Mouse (Mus musculus) embryonic facial prominence, embryonic 14.5 days (tissue): Measurements from ENCODE around the gene Gm49345. TPM values are rescaled to one million over a fixed set of nuclear protein-coding genes. Genes with fewer than 3 reads are reported as not detected.
A peak's percentile ranks its signal among the peaks of the same experiment; 100 is the strongest.
"Not testable (repeated sequence)": the region's sequence is repeated elsewhere in the genome, so short reads cannot be mapped to it uniquely, and the experiment has no call there.

Experiments
- ATAC-seq: fragments of 200-750 bp; cut with Nextera tagmentation; 2 replicates; pipeline ENCODE4 v1.8.0; 2017; ENCODE audit warnings: low read depth, moderate number of reproducible peaks, moderate TSS enrichment
- DNase-seq: peaks from one replicate; pipeline ENCODE4 v3.0.0-alpha.2; 2015; ENCODE audit warnings: low spot score
- H3K27ac ChIP-seq: fragments of 300-500 bp; sonication (generic); replicated peaks from 2 replicates; pipeline ENCODE4 v1.5.1; 2014; ENCODE audit warnings: low read depth, mild to moderate bottlenecking, low read length, moderate library complexity
- H3K27me3 ChIP-seq: fragments of 300-500 bp; sonication (generic); replicated peaks from 2 replicates; pipeline ENCODE4 v1.6.1; 2014; ENCODE audit warnings: low read length; ENCODE audit not compliant: control insufficient read depth, insufficient read depth
- H3K36me3 ChIP-seq: fragments of 300-500 bp; sonication (generic); 2 replicates; pipeline ENCODE4 v1.6.1; 2014; ENCODE audit warnings: low read length, mixed read lengths; ENCODE audit not compliant: control insufficient read depth, insufficient read depth
- H3K4me1 ChIP-seq: fragments of 300-500 bp; sonication (generic); 2 replicates; pipeline ENCODE4 v1.6.1; 2014; ENCODE audit warnings: antibody characterized with exemption, low read length; ENCODE audit not compliant: control insufficient read depth, insufficient read depth
- H3K4me2 ChIP-seq: fragments of 300-500 bp; sonication (generic); 2 replicates; pipeline ENCODE4 v1.6.1; 2014; ENCODE audit warnings: low read depth, mild to moderate bottlenecking, low read length, moderate library complexity, mixed read lengths
- H3K4me3 ChIP-seq: fragments of 300-500 bp; sonication (generic); 2 replicates; pipeline ENCODE4 v1.5.1; 2014; ENCODE audit warnings: low read depth, mild to moderate bottlenecking, low read length
- H3K9ac ChIP-seq: fragments of 300-500 bp; sonication (generic); 2 replicates; pipeline ENCODE4 v1.6.1; 2014; ENCODE audit warnings: low read depth, mild to moderate bottlenecking, low read length, moderate library complexity, mixed read lengths
- H3K9me3 ChIP-seq: fragments of 300-500 bp; sonication (generic); 2 replicates; pipeline ENCODE4 v1.6.1; 2016; ENCODE audit warnings: low read length; ENCODE audit not compliant: control insufficient read depth
- WGBS: fragments of 180-500 bp; shearing (Covaris S2); extraction: QIAGEN DNeasy Blood & Tissue Kit; methylation state at CpG from one replicate; pipeline ENCODE4 v1.1.7; 2014; 5-methylcytosine and 5-hydroxymethylcytosine counted together
- polyA plus RNA-seq: library from polyadenylated mRNA; unstranded; fragments of >200 nt; fragmentation: Nextera tagmentation; extraction: Ambion mirVana; gene quantifications from 2 replicates; pipeline ENCODE4 v1.2.1, GENCODE M21; 2014

The Gm49345 gene
- 0.51 TPM in 1 of 2 replicates, not detected in the other for polyA plus RNA-seq

DNA sequence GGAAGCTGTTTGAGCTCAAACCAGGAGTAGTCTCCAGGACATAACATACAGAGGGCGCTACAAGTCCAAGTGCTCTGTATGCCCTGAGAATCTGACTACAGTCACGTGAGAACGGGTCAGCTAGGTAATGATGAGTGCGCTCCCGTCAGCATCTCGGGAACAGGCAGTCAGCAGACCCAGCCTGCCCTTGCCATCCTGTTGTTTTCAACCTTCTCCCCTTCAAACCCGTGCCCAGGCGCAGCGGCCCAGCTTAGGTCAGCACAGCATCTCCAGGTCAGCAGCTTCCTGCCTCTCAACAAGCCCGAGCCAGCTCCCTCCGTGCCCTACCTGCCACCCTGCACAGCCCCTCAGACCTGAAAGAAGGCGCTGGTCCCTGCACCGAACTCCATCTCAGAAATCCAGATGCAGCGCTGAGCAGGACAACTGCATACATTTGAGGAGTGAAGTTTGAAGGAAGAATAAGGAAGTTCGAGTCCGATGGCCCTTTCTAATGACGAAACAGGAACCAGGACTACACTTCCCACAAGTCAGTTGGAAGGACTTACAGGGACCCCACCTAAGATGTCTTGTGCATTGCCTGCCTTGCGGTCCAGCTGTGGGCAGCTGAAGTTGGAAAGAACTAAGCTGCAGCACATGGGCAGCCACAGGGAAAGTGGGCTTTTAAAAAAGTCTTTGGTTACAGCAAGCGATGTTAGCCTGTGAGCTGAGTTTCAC is at the start of gene Gm49345, which contains the start of gene Zfp729a:
Gene Gm49345, minus strand, starts transcription at position 476 of the 714 bp plus-strand sequence.
Gene Zfp729a, minus strand, starts transcription at position 498 of the 714 bp plus-strand sequence.
- Histone ChIP-seq H3K27ac (peak within 1 kb of the TSS; percentile 57; the same call in 1 of the 2 replicates), H3K9ac (peak within 1 kb of the TSS; percentile 73), H3K4me1 (no peaks in the 10 kb centered on the region), H3K4me2 (peak within 1 kb of the TSS; percentile 44), H3K4me3 (peak within 1 kb of the TSS; percentile 71), H3K27me3 (no peaks in the 10 kb centered on the region), H3K9me3 (no peaks in the 10 kb centered on the region), H3K36me3 (no peaks in the 10 kb centered on the region)
- peak; percentile 100 for ATAC-seq
- peak; percentile 97 for DNase-seq
- under 1% methylated on average over 18 of the region's 19 CpGs for WGBS

DNA sequence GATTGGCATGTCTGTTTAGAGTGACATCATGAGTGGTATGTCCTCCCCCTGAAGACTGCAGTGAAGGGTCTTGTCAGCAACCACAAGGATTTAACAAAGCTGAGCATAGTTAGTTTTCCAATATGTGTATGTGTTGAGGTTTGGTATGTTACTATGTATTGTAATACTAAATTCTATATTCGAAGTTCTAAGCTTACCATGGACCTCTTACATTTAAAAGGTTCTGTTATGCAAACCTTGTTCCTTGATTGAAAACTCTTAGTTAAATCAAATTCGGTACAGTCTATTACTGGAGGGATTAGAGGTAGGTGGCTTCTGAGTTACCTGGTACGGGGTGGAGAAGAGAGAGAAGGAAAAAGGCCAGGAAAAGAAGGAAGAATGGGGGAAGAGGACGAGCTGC is 49.4 kb upstream of the Gm49345 start, which contains the start of gene Zfp738:
Gene Zfp738, minus strand, starts transcription at position 101 of the 400 bp plus-strand sequence.
- no peak within 1 kb of the TSS for H3K4me3 ChIP-seq
- H3K9ac ChIP-seq = no peak within 1 kb of the TSS
- H3K9me3 ChIP-seq = no peaks in the 10 kb centered on the region
- DNase-seq (no peak), ATAC-seq (no peak)
- no peak within 1 kb of the TSS for H3K27ac ChIP-seq
- no peaks in the 10 kb centered on the region for H3K4me1 ChIP-seq
- no peaks in the 10 kb centered on the region for H3K36me3 ChIP-seq
- H3K27me3 ChIP-seq = no peaks in the 10 kb centered on the region
- H3K4me2 ChIP-seq = no peak within 1 kb of the TSS
- WGBS = 84% methylated on average over 4 of the region's 4 CpGs

DNA sequence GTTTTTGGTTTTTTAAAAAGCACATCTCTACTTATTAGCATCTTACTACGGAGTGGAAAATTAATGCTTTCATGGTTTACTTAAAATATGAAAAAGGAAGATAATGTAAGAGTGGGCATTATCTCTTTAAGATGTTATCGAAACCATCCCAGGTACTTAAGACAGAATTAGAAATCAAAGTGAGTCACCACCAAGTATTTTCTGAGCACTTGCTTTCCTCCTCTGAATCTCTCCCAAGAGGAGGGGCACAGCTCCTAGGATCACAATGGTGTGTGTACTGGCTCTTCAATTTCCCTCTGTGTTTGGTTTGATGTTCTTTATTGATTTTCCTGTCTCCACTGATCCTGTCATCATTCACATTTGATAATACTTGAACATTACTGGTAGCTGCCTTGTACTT is 46.3 kb upstream of the Gm49345 start:
- ATAC-seq (peak; percentile 38), DNase-seq (peak; percentile 1)
- H3K36me3 ChIP-seq, H3K9me3 ChIP-seq, H3K27me3 ChIP-seq, H3K4me1 ChIP-seq: not testable (repeated sequence)
- Histone ChIP-seq H3K4me2 (peak overlapping the region; percentile 70), H3K4me3 (peak overlapping the region; percentile 75), H3K27ac (peak overlapping the region; percentile 44), H3K9ac (peak overlapping the region; percentile 86)
- 71% methylated on average over 2 of the region's 2 CpGs for WGBS

GRCm38 (mm10) chr13:67682959-67683735 is 45.6 kb upstream of the Gm49345 start:
- DNase-seq = peak; percentile 96
- peak; percentile 100 for ATAC-seq
- H3K4me1 ChIP-seq, H3K27me3 ChIP-seq, H3K36me3 ChIP-seq, H3K9me3 ChIP-seq: not testable (repeated sequence)
- H3K4me2 ChIP-seq = peak overlapping the region; percentile 70
- WGBS = 16% methylated on average over 16 of the region's 16 CpGs
- H3K9ac ChIP-seq = peak overlapping the region; percentile 86
- peak overlapping the region; percentile 75 for H3K4me3 ChIP-seq
- H3K27ac ChIP-seq = peak overlapping the region; percentile 52

GRCm38 (mm10) chr13:67674902-67675301 is 37.3 kb upstream of the Gm49345 start:
- Histone ChIP-seq H3K27me3 (no peaks in the 10 kb centered on the region), H3K9me3 (no peaks in the 10 kb centered on the region), H3K4me2 (no peak overlapping the region), H3K9ac (no peak overlapping the region), H3K36me3 (peaks cover 6% of the 10 kb centered on the region), H3K27ac (no peak overlapping the region), H3K4me1 (no peaks in the 10 kb centered on the region), H3K4me3 (no peak overlapping the region)
- WGBS = 97% methylated on average over 2 of the region's 2 CpGs
- DNase-seq (no peak), ATAC-seq (no peak)

DNA sequence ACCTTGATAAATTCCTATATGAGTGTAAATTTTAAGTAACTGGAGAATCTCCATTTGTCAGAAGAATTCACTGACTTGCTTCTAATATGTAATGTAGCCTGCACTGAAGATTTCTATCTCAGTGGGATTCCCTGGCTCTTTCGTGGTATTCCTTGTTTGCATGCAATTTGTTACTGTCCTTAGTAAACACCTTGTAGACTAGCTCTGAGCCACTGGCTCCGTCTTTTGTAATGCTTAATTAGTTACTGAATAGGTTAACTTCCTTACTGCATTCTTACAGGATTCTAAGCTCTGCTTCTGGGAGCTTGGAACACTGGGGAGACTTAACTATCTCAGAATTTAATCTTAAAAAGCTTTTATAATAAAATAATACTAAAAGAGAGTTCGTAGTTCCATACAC is 14.9 kb upstream of the Gm49345 start:
- Histone ChIP-seq H3K27me3 (no peaks in the 10 kb centered on the region), H3K9ac (no peak overlapping the region), H3K4me3 (no peak overlapping the region), H3K4me2 (no peak overlapping the region), H3K36me3 (no peaks in the 10 kb centered on the region), H3K4me1 (no peaks in the 10 kb centered on the region), H3K9me3 (no peaks in the 10 kb centered on the region), H3K27ac (no peak overlapping the region)
- ATAC-seq (no peak), DNase-seq (no peak)
- 45% methylated on average over 3 of the region's 3 CpGs for WGBS

GRCm38 (mm10) chr13:67610108-67610507 is 27.5 kb downstream of the Gm49345 start:
- Histone ChIP-seq H3K4me2 (no peak overlapping the region), H3K36me3 (no peaks in the 10 kb centered on the region), H3K4me3 (peak overlapping the region; percentile 76; the same call in 1 of the 2 replicates), H3K27me3 (no peaks in the 10 kb centered on the region), H3K9me3 (peaks cover 5% of the 10 kb centered on the region; the same call in 1 of the 2 replicates), H3K9ac (no peak overlapping the region), H3K4me1 (peaks cover 5% of the 10 kb centered on the region; the same call in 1 of the 2 replicates), H3K27ac (no peak overlapping the region)
- DNase-seq (no peak), ATAC-seq (no peak)
- WGBS = 89% methylated on average over 4 of the region's 4 CpGs

DNA sequence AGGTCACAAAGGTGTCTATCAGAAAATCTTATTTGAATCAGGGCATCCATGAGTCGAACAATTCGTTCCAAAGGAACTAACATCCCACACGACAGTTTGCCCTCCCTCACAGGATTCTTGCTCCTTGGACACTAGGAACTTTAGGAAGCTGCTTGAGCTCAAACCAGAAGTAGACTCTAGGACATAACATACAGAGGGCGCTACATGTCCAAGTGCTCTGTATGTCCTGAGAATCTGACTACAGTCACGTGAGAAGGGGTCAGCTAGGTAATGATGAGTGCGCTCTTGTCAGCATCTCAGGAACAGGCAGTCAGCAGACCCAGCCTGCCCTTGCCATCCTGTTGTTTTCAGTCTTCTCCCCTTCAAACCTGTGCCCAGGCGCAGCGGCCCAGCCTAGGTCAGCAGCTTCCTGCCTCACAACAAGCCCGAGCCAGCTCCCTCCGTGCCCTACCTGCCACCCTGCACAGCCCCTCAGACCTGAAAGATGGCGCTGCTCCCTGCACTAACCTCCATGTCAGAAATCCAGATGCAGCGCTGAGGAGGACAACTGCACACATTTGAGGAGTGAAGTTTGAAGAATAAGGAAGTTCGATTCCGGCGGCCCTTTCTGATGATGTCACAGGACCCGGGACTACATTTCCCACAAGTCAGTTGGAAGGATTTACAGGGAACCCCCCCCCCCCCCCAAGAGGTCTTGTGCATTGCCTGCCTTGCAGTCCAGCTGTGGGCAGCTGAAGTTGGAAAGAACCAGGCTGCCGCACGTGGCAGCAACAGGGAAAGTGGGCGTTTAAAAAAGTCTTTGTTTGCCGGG is 28.3 kb downstream of the Gm49345 start, which contains the start of gene Zfp729b:
Gene Zfp729b, minus strand, starts transcription at position 642 of the 811 bp plus-strand sequence.
- peak within 1 kb of the TSS; percentile 68 for H3K27ac ChIP-seq
- WGBS = 4% methylated on average over 20 of the region's 20 CpGs

More for the DNA sequence above, 28.3 kb downstream of the Gm49345 start, which contains the start of gene Zfp729b:
- peak within 1 kb of the TSS; percentile 76 for H3K4me3 ChIP-seq
- H3K9ac ChIP-seq = peak within 1 kb of the TSS; percentile 82
- H3K36me3 ChIP-seq = no peaks in the 10 kb centered on the region
- DNase-seq (peak; percentile 95), ATAC-seq (peak; percentile 97)
- peak within 1 kb of the TSS; percentile 64 for H3K4me2 ChIP-seq
- H3K27me3 ChIP-seq = no peaks in the 10 kb centered on the region
- H3K9me3 ChIP-seq = peaks cover 5% of the 10 kb centered on the region; the same call in 1 of the 2 replicates
- H3K4me1 ChIP-seq = peaks cover 5% of the 10 kb centered on the region; the same call in 1 of the 2 replicates
